Mouse (Mus musculus) bone marrow, adult 2 months (tissue): ENCODE measurements around the gene Slc5a5.

Experiments
- CTCF ChIP-seq: fragments of 200-500 bp; IDR thresholded peaks from 2 replicates; pipeline ENCODE4 v1.5.1; 2011; ENCODE audit warnings: low read length, control low read depth; ENCODE audit not compliant: control insufficient read depth, insufficient read depth
- POLR2A ChIP-seq: fragments of 200-500 bp; IDR thresholded peaks from 2 replicates; pipeline ENCODE4 v1.6.1; 2011; ENCODE audit warnings: low read depth, mild to moderate bottlenecking, control low read depth, low read length, borderline replicate concordance; ENCODE audit not compliant: control insufficient read depth

- TF ChIP-seq CTCF: no peak
- TF ChIP-seq POLR2A: no peak
Measured at GRCm38 (mm10) chr8:70904532-70904931, 12.0 kb upstream of the Slc5a5 start.
